Mouse (Mus musculus) hindbrain, embryonic 15.5 days (tissue): ENCODE data around the gene Spi1. TPM values are rescaled to one million over a fixed set of nuclear protein-coding genes. Genes with fewer than 3 reads are reported as not detected.

Source experiments
- ATAC-seq: fragments of 200-750 bp; cut with Nextera tagmentation; 2 replicates; pipeline ENCODE4 v1.8.0; 2017; ENCODE audit warnings: low read depth, moderate number of reproducible peaks, moderate TSS enrichment; ENCODE audit not compliant: low FRiP score
- H3K27ac ChIP-seq: fragments of 300-500 bp; sonication (generic); replicated peaks from 2 replicates; pipeline ENCODE4 v1.5.1; 2015; ENCODE audit warnings: mild to moderate bottlenecking, inconsistent platforms
- H3K27me3 ChIP-seq: fragments of 300-500 bp; sonication (generic); 2 replicates; pipeline ENCODE4 v1.6.1; 2015; ENCODE audit warnings: control low read depth, inconsistent platforms
- H3K36me3 ChIP-seq: fragments of 300-500 bp; sonication (generic); 2 replicates; pipeline ENCODE4 v1.6.1; 2015; ENCODE audit warnings: control low read depth, inconsistent platforms
- H3K4me1 ChIP-seq: fragments of 300-500 bp; sonication (generic); replicated peaks from 2 replicates; pipeline ENCODE4 v1.6.1; 2015; ENCODE audit warnings: control low read depth, inconsistent platforms
- H3K4me2 ChIP-seq: fragments of 300-500 bp; sonication (generic); 2 replicates; pipeline ENCODE4 v1.6.1; 2015; ENCODE audit warnings: moderate library complexity, mild to moderate bottlenecking, inconsistent platforms
- H3K4me3 ChIP-seq: fragments of 300-500 bp; sonication (generic); 2 replicates; pipeline ENCODE4 v1.5.1; 2015; ENCODE audit warnings: mild to moderate bottlenecking, inconsistent platforms
- H3K9ac ChIP-seq: fragments of 300-500 bp; sonication (generic); 2 replicates; pipeline ENCODE4 v1.6.1; 2015; ENCODE audit warnings: inconsistent platforms
- H3K9me3 ChIP-seq: fragments of 300-500 bp; sonication (generic); 2 replicates; pipeline ENCODE4 v1.6.1; 2016; ENCODE audit warnings: control low read depth, inconsistent platforms
- WGBS: fragments of 180-500 bp; shearing (Covaris S2); methylation state at CpG from one replicate; pipeline ENCODE4 v1.1.7; 2015; 5-methylcytosine and 5-hydroxymethylcytosine counted together
- polyA plus RNA-seq: library from polyadenylated mRNA; unstranded; fragments of >200 nt; fragmentation: Nextera tagmentation; extraction: Ambion mirVana; gene quantifications from 2 replicates; pipeline ENCODE4 v1.2.1, GENCODE M21; 2015

The Spi1 gene
- polyA plus RNA-seq, 1 experiment from 2014 or later: 3.8 TPM

DNA sequence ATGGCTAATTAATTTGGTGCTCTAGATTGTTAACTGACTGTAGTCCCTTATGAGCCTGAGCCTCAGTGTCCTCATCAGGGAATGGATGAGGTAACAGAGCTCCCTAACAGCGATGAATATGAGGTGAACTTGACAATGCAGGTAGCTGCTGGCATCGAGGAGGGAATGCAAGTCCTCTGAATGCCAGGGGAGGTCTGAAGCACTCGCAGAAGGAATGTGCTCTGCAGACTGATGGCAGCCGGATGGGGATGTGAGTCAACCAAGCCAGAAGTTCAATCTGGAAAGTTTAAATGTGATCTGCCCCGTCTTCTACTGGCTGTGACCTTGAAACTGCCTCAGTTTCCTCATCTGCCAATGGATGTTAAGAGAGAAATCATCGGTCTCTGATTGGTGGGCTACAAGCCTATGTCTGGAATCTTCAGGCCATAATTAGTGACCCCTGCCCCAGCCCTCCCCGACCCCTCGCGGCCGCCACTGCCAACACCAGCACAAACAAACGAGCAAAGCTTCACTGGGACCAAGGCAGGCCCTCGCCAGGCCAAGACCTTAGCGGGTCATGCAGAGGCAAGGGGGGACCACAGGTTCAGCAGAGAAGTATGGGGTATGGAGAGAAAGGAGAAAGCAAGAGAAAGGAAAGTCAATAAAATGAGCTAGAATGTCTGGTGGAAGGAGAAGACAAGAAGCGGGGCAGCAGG, 12.7 kb upstream of the Spi1 start:
- H3K4me3 ChIP-seq: peak overlapping the region; percentile 65
- peak overlapping the region; percentile 84 for H3K27ac ChIP-seq
- peak overlapping the region; percentile 91 for H3K4me2 ChIP-seq
- peak overlapping the region; percentile 72 for H3K9ac ChIP-seq
- ATAC-seq: no peak; the same call in 1 of the 2 replicates
- WGBS: 6% methylated on average over 14 of the region's 14 CpGs
- peaks cover 32% of the 10 kb centered on the region for H3K4me1 ChIP-seq
- H3K36me3 ChIP-seq: peaks cover 9% of the 10 kb centered on the region
- no peaks in the 10 kb centered on the region for H3K9me3 ChIP-seq
- no peaks in the 10 kb centered on the region for H3K27me3 ChIP-seq

GRCm38 (mm10) chr2:91070076-91070800, 12.0 kb upstream of the Spi1 start, which contains the start of gene Slc39a13:
Slc39a13 (minus strand) TSS chr2:91070417.
- peak within 1 kb of the TSS; percentile 91 for H3K4me2 ChIP-seq
- peak within 1 kb of the TSS; percentile 72 for H3K9ac ChIP-seq
- H3K4me1 ChIP-seq: peaks cover 32% of the 10 kb centered on the region
- under 1% methylated on average over 67 of the region's 69 CpGs for WGBS
- ATAC-seq: peak; percentile 96
- peaks cover 2% of the 10 kb centered on the region; the same call in 1 of the 2 replicates for H3K36me3 ChIP-seq
- no peaks in the 10 kb centered on the region for H3K27me3 ChIP-seq
- no peaks in the 10 kb centered on the region for H3K9me3 ChIP-seq
- H3K4me3 ChIP-seq: peak within 1 kb of the TSS; percentile 65
- peak within 1 kb of the TSS; percentile 84 for H3K27ac ChIP-seq

DNA sequence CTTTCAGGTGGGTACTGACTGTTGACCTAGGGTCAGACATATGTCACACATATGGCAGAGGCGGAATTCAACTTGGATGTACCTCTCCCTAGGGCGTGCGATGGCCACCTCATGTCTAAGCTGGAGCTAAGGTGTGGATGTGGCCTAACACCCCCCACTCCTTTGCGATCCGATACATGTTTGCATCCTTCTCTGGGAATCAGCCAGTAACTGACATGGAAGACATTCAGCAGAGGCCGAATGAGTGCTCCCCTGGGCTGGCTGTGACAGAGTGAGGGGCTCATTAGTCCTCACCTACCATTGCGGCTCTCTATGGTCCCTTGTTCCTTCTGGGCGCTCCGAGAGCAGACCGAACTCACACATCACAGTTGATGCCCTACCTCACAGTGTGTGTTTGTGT, 11.1 kb upstream of the Spi1 start:
- WGBS: 86% methylated on average over 10 of the region's 10 CpGs
- Histone ChIP-seq H3K9me3 (no peaks in the 10 kb centered on the region), H3K4me3 (peak overlapping the region; percentile 65), H3K27me3 (no peaks in the 10 kb centered on the region), H3K4me1 (peaks cover 26% of the 10 kb centered on the region), H3K4me2 (peak overlapping the region; percentile 91), H3K36me3 (no peaks in the 10 kb centered on the region), H3K9ac (peak overlapping the region; percentile 72), H3K27ac (peak overlapping the region; percentile 84)
- no peak for ATAC-seq

DNA sequence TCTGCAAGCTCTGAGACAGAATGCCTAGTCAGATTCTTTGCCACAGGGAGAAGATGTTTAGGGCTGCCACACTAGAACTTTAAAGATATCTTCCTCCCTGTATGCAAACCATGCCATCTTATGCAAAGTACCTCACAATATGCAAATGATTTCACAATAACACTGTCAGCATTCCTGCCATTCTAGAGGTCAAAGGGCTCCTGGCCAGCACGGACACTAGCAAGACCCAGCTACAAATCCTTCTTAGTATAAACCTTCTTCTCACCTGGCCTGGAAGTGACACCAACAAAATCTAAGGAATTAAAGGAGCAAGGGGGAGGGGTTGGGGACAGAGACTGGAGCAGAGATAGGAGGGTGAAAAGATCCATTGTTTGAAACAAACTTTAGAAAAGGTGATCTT, 10.1 kb upstream of the Spi1 start:
- no peak overlapping the region for H3K4me2 ChIP-seq
- H3K4me3 ChIP-seq: no peak overlapping the region
- H3K27me3 ChIP-seq: no peaks in the 10 kb centered on the region
- no peak overlapping the region for H3K9ac ChIP-seq
- no peaks in the 10 kb centered on the region for H3K36me3 ChIP-seq
- H3K9me3 ChIP-seq: no peaks in the 10 kb centered on the region
- 36% methylated on average over 1 of the region's 1 CpGs for WGBS
- no peak for ATAC-seq
- peaks cover 26% of the 10 kb centered on the region for H3K4me1 ChIP-seq
- H3K27ac ChIP-seq: no peak overlapping the region

DNA sequence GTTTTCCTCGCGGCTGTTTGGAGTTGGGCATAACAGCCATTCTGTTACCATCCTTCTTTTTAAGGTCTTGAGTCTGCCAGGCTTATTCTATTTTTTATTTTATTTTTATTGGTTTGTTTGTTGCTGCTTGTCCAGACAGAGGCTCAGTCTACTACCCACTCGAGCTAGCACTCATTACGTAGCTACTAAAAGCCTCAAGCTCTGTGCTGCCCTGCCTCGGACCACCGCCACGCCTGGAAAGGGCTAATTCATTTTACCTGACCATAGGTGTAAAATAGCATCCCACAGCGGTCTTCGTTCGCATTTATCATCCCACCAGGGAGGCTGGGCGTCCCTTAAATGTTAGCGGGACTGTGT, 4.3 kb upstream of the Spi1 start:
- H3K36me3 ChIP-seq: no peaks in the 10 kb centered on the region
- peak overlapping the region; percentile 49; the same call in 1 of the 2 replicates for H3K27ac ChIP-seq
- peak; percentile 33; the same call in 1 of the 2 replicates for ATAC-seq
- peak overlapping the region; percentile 91 for H3K4me2 ChIP-seq
- peaks cover 11% of the 10 kb centered on the region; the same call in 1 of the 2 replicates for H3K4me1 ChIP-seq
- H3K9me3 ChIP-seq: no peaks in the 10 kb centered on the region
- peak overlapping the region; percentile 59 for H3K9ac ChIP-seq
- H3K4me3 ChIP-seq: peak overlapping the region; percentile 49
- 13% methylated on average over 12 of the region's 12 CpGs for WGBS
- no peaks in the 10 kb centered on the region for H3K27me3 ChIP-seq

DNA sequence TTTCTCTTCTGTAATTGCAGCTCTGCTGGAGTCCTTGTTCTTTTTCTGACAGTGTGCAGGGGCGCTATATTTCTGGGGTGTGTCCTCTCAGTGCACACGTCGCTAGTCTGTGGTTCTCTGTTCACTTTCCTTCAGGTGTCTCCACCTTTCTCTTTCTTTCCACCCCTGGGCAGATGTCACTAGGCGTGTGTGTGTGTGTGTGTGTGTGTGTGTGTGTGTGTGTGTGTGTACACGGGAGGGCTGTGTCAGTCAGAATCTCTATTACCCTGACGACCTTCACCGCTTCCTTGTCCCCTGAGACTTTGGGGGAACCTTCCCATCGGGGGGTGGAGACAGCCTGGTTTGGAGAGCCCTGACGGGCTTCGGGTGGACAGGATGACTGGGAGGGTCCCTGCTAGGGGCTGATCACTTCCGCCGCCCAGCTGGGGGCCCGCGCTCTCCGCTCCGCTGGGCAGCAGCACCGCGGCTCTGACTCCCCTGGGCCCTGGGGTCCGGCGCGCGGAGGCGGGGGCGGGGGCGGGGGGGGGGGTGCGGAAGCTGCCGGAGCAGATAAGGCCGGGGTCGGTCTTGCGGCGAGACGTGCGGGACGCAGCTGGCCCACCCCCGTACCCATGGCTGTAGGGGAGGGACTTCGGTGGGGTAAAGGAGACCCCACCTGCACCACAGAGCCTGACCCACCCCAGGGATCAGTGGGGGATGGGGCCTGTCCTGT, 3.7 kb upstream of the Spi1 start:
- Histone ChIP-seq H3K9ac (peak overlapping the region; percentile 59), H3K9me3 (no peaks in the 10 kb centered on the region), H3K36me3 (no peaks in the 10 kb centered on the region), H3K27me3 (no peaks in the 10 kb centered on the region), H3K4me1 (peaks cover 11% of the 10 kb centered on the region; the same call in 1 of the 2 replicates), H3K27ac (peak overlapping the region; percentile 49; the same call in 1 of the 2 replicates), H3K4me3 (peak overlapping the region; percentile 49), H3K4me2 (peak overlapping the region; percentile 91)
- ATAC-seq: peak; percentile 85
- 1% methylated on average over 30 of the region's 36 CpGs for WGBS

- H3K27ac ChIP-seq: peak overlapping the region; percentile 49; the same call in 1 of the 2 replicates
- H3K9me3 ChIP-seq: no peaks in the 10 kb centered on the region
- ATAC-seq: no peak
- H3K36me3 ChIP-seq: no peaks in the 10 kb centered on the region
- H3K4me2 ChIP-seq: peak overlapping the region; percentile 91
- peak overlapping the region; percentile 49 for H3K4me3 ChIP-seq
- no peaks in the 10 kb centered on the region for H3K27me3 ChIP-seq
- 28% methylated on average over 5 of the region's 5 CpGs for whole genome bisulfite sequencing
- peak overlapping the region; percentile 59 for H3K9ac ChIP-seq
- H3K4me1 ChIP-seq: peaks cover 11% of the 10 kb centered on the region; the same call in 1 of the 2 replicates
Observed at GRCm38 (mm10) chr2:91079026-91079384, 3.2 kb upstream of the Spi1 start.

- H3K9me3 ChIP-seq: no peaks in the 10 kb centered on the region
- H3K27ac ChIP-seq: no peak overlapping the region
- no peak overlapping the region for H3K9ac ChIP-seq
- H3K27me3 ChIP-seq: no peaks in the 10 kb centered on the region
- no peak for ATAC-seq
- WGBS: 79% methylated on average over 8 of the region's 8 CpGs
- H3K4me2 ChIP-seq: no peak overlapping the region
- no peaks in the 10 kb centered on the region for H3K36me3 ChIP-seq
- no peak overlapping the region for H3K4me3 ChIP-seq
- H3K4me1 ChIP-seq: peaks cover 11% of the 10 kb centered on the region; the same call in 1 of the 2 replicates
Observed at GRCm38 (mm10) chr2:91080784-91081513, 1.2 kb upstream of the Spi1 start.

DNA sequence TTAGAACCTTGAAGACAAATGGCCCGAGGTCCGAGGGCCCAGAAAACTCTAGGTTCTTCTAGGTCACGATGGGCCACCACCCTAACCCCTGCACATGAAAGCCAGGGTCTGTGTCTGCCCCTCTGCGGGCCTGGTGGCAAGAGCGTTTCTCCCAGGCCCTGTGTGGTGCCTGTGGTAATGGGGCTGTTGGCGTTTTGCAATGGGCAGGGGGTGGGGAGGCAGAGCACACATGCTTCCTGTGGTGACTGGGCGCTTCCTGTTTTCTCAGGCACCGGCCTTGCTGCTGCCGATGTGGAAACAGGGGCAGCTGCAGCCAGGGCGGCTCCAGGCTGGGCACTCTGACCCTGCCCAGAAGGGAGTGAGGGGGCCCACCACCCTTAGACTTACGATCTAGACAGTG, 654 bp downstream of the Spi1 start:
- Histone ChIP-seq H3K4me3 (no peak overlapping the region), H3K4me1 (peaks cover 8% of the 10 kb centered on the region; the same call in 1 of the 2 replicates), H3K9ac (no peak overlapping the region), H3K4me2 (no peak overlapping the region), H3K27ac (no peak overlapping the region), H3K9me3 (no peaks in the 10 kb centered on the region), H3K27me3 (no peaks in the 10 kb centered on the region), H3K36me3 (no peaks in the 10 kb centered on the region)
- WGBS: 71% methylated on average over 11 of the region's 11 CpGs
- ATAC-seq: no peak

DNA sequence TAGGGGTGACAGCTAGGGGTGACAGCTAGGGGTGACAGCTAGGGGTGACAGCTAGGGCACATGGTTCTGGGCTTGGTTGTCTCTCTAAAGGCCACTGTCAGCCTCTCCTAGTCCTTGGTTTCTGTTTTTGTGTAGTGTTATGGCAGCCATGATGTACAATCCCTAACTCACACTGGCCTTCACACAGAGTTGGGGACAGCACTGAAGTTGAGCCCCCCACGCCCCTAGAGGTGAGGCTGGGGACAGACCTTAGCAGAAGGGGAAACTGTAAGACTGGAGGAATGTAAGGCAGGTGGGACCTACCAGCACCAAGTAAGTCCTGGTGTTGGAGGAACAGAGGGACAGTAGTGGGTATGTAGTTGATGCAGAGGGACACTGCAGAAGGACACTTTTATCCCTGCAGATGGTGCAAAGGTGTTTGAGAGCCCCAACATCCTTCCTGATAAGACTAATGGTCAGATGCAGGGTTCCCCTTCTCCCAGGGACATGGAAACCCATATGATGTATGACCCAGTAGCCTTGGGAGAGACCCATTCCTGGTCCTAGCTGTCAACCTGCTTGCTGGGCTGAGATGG, 1.3 kb downstream of the Spi1 start:
- 0 out of 2 replicates have a peak, but pooled peaks cover 4% of the 10 kb centered on the region for H3K4me1 ChIP-seq
- no peak overlapping the region for H3K27ac ChIP-seq
- H3K27me3 ChIP-seq: no peaks in the 10 kb centered on the region
- no peaks in the 10 kb centered on the region for H3K9me3 ChIP-seq
- WGBS: 70% methylated on average over 1 of the region's 1 CpGs
- H3K4me2 ChIP-seq: no peak overlapping the region
- ATAC-seq: no peak
- H3K4me3 ChIP-seq: no peak overlapping the region
- H3K36me3 ChIP-seq: no peaks in the 10 kb centered on the region
- H3K9ac ChIP-seq: no peak overlapping the region

GRCm38 (mm10) chr2:91084179-91084820, 2.1 kb downstream of the Spi1 start:
- no peaks in the 10 kb centered on the region for H3K4me1 ChIP-seq
- WGBS: 83% methylated on average over 15 of the region's 15 CpGs
- H3K36me3 ChIP-seq: no peaks in the 10 kb centered on the region
- H3K27me3 ChIP-seq: no peaks in the 10 kb centered on the region
- H3K9ac ChIP-seq: no peak overlapping the region
- no peak for ATAC-seq
- no peak overlapping the region for H3K4me3 ChIP-seq
- no peaks in the 10 kb centered on the region for H3K9me3 ChIP-seq
- no peak overlapping the region for H3K27ac ChIP-seq
- H3K4me2 ChIP-seq: no peak overlapping the region
